Mouse (Mus musculus) erythroblast, embryonic 14.5 days (primary cell): ENCODE results near the gene Gm10309. TPM values are rescaled to one million over a fixed set of nuclear protein-coding genes. Genes with fewer than 3 reads are reported as not detected.
"Not testable (repeated sequence)": the region's sequence is repeated elsewhere in the genome, so short reads cannot be mapped to it uniquely, and the experiment has no call there.

Experiments
- H3K27me3 ChIP-seq: 2 replicates; pipeline ENCODE4 v1.6.1; 2012; ENCODE audit warnings: inconsistent platforms; ENCODE audit not compliant: control insufficient read depth
- H3K36me3 ChIP-seq: 2 replicates; pipeline ENCODE4 v1.6.1; 2012; ENCODE audit warnings: mild to moderate bottlenecking, inconsistent platforms; ENCODE audit not compliant: control insufficient read depth
- H3K4me1 ChIP-seq: 2 replicates; pipeline ENCODE4 v1.6.1; 2012; ENCODE audit warnings: inconsistent platforms; ENCODE audit not compliant: control insufficient read depth
- H3K4me3 ChIP-seq: replicated peaks from 2 replicates; pipeline ENCODE3; 2012; ENCODE audit warnings: moderate library complexity, mild to moderate bottlenecking, inconsistent platforms
- H3K9me3 ChIP-seq: 2 replicates; pipeline ENCODE4 v1.6.1; 2012; ENCODE audit warnings: low read length, inconsistent platforms, mixed read lengths; ENCODE audit not compliant: control insufficient read depth
- GATA1 ChIP-seq: IDR thresholded peaks from 2 replicates; pipeline ENCODE4 v1.6.1; 2012; ENCODE audit warnings: low read length, inconsistent platforms, mixed read lengths
- TAL1 ChIP-seq: IDR thresholded peaks from 3 replicates; pipeline ENCODE4 v1.6.1; 2012; ENCODE audit warnings: low read length, inconsistent platforms, mixed read lengths
- polyA plus RNA-seq: library from polyadenylated mRNA; stranded (reverse); fragments of >175 nt; gene quantifications from 2 replicates; pipeline ENCODE4 v1.2.3, GENCODE M21; 2012

Gm10309 gene
- polyA plus RNA-seq, 1 experiment = 0.02 TPM

- TF ChIP-seq GATA1 (no peak), TAL1 (no peak)
- Histone ChIP-seq H3K27me3 (no peaks in the 10 kb centered on the region), H3K4me3 (no peak overlapping the region), H3K36me3 (no peaks in the 10 kb centered on the region), H3K9me3 (no peaks in the 10 kb centered on the region), H3K4me1 (peaks cover 2% of the 10 kb centered on the region; the same call in 1 of the 2 replicates)
These were observed 20.8 kb downstream of the Gm10309 start for GRCm38 (mm10) chr17:86484087-86484737.

GRCm38 (mm10) chr17:86482675-86483074 lies 22.4 kb downstream of the Gm10309 start:
- H3K9me3 ChIP-seq = no peaks in the 10 kb centered on the region
- no peak for TF ChIP-seq TAL1
- no peak for TF ChIP-seq GATA1
- no peaks in the 10 kb centered on the region for H3K27me3 ChIP-seq
- H3K36me3 ChIP-seq = no peaks in the 10 kb centered on the region
- no peaks in the 10 kb centered on the region for H3K4me1 ChIP-seq
- H3K4me3 ChIP-seq = no peak overlapping the region

GRCm38 (mm10) chr17:86479406-86479805 lies 25.6 kb downstream of the Gm10309 start:
- Histone ChIP-seq H3K27me3 (no peaks in the 10 kb centered on the region), H3K36me3 (no peaks in the 10 kb centered on the region), H3K9me3 (no peaks in the 10 kb centered on the region), H3K4me3 (no peak overlapping the region), H3K4me1 (no peaks in the 10 kb centered on the region)
- TF ChIP-seq GATA1 = no peak
- TF ChIP-seq TAL1 = no peak

- H3K4me3 ChIP-seq, H3K9me3 ChIP-seq, H3K4me1 ChIP-seq, H3K27me3 ChIP-seq, H3K36me3 ChIP-seq: not testable (repeated sequence)
These were observed 27.6 kb downstream of the Gm10309 start for GRCm38 (mm10) chr17:86477401-86477800.

GRCm38 (mm10) chr17:86476674-86477073 lies 28.4 kb downstream of the Gm10309 start:
- Histone ChIP-seq H3K9me3 (no peaks in the 10 kb centered on the region), H3K4me3 (no peak overlapping the region), H3K4me1 (no peaks in the 10 kb centered on the region), H3K27me3 (no peaks in the 10 kb centered on the region), H3K36me3 (no peaks in the 10 kb centered on the region)
- TF ChIP-seq GATA1 = no peak
- TF ChIP-seq TAL1 = no peak

- Histone ChIP-seq H3K4me3 (no peak overlapping the region), H3K9me3 (no peaks in the 10 kb centered on the region), H3K4me1 (peaks cover 2% of the 10 kb centered on the region; the same call in 1 of the 2 replicates), H3K27me3 (no peaks in the 10 kb centered on the region), H3K36me3 (no peaks in the 10 kb centered on the region)
- TF ChIP-seq TAL1 = no peak
- no peak for TF ChIP-seq GATA1
These were observed 33.3 kb downstream of the Gm10309 start for GRCm38 (mm10) chr17:86471684-86472083.

GRCm38 (mm10) chr17:86470160-86470559 lies 34.9 kb downstream of the Gm10309 start:
- H3K4me1 ChIP-seq = peaks cover 2% of the 10 kb centered on the region; the same call in 1 of the 2 replicates
- H3K4me3 ChIP-seq = no peak overlapping the region
- no peaks in the 10 kb centered on the region for H3K36me3 ChIP-seq
- no peaks in the 10 kb centered on the region for H3K27me3 ChIP-seq
- H3K9me3 ChIP-seq = no peaks in the 10 kb centered on the region
- TF ChIP-seq GATA1 (no peak), TAL1 (no peak)

GRCm38 (mm10) chr17:86467967-86468366 lies 37.1 kb downstream of the Gm10309 start:
- Histone ChIP-seq H3K36me3 (no peaks in the 10 kb centered on the region), H3K9me3 (no peaks in the 10 kb centered on the region), H3K27me3 (no peaks in the 10 kb centered on the region), H3K4me1 (peaks cover 2% of the 10 kb centered on the region; the same call in 1 of the 2 replicates), H3K4me3 (no peak overlapping the region)
- no peak for TF ChIP-seq GATA1
- no peak for TF ChIP-seq TAL1

GRCm38 (mm10) chr17:86467291-86467898 lies 37.6 kb downstream of the Gm10309 start:
- Histone ChIP-seq H3K9me3 (no peaks in the 10 kb centered on the region), H3K36me3 (no peaks in the 10 kb centered on the region), H3K27me3 (no peaks in the 10 kb centered on the region), H3K4me3 (no peak overlapping the region), H3K4me1 (peaks cover 2% of the 10 kb centered on the region; the same call in 1 of the 2 replicates)
- TF ChIP-seq GATA1 (no peak), TAL1 (no peak)

GRCm38 (mm10) chr17:86466871-86467270 lies 38.2 kb downstream of the Gm10309 start:
- no peaks in the 10 kb centered on the region for H3K27me3 ChIP-seq
- TF ChIP-seq TAL1 (no peak), GATA1 (no peak)
- no peaks in the 10 kb centered on the region for H3K36me3 ChIP-seq
- no peak overlapping the region for H3K4me3 ChIP-seq
- H3K4me1 ChIP-seq = peaks cover 2% of the 10 kb centered on the region; the same call in 1 of the 2 replicates
- no peaks in the 10 kb centered on the region for H3K9me3 ChIP-seq
